Mouse (Mus musculus) lung, embryonic 15.5 days (tissue): ENCODE results near the gene Ubn1. TPM values are rescaled to one million over a fixed set of nuclear protein-coding genes. Genes with fewer than 3 reads are reported as not detected.

Source experiments
- ATAC-seq: fragments of 200-750 bp; cut with Nextera tagmentation; 2 replicates; pipeline ENCODE4 v1.8.0; 2017; ENCODE audit warnings: moderate number of reproducible peaks, borderline replicate concordance; ENCODE audit not compliant: low FRiP score, low TSS enrichment; ENCODE audit errors: extremely low read depth
- H3K27ac ChIP-seq: fragments of 300-500 bp; sonication (generic); 2 replicates; pipeline ENCODE4 v1.5.1; 2015; ENCODE audit warnings: moderate library complexity, mild to moderate bottlenecking, inconsistent platforms
- H3K27me3 ChIP-seq: fragments of 300-500 bp; sonication (generic); 2 replicates; pipeline ENCODE4 v1.6.1; 2015; ENCODE audit warnings: inconsistent platforms
- H3K36me3 ChIP-seq: fragments of 300-500 bp; sonication (generic); 2 replicates; pipeline ENCODE4 v1.6.1; 2015; ENCODE audit warnings: inconsistent platforms
- H3K4me1 ChIP-seq: fragments of 300-500 bp; sonication (generic); 2 replicates; pipeline ENCODE4 v1.6.1; 2015; ENCODE audit warnings: inconsistent platforms
- H3K4me2 ChIP-seq: fragments of 300-500 bp; sonication (generic); 2 replicates; pipeline ENCODE4 v1.6.1; 2015; ENCODE audit warnings: inconsistent platforms, mild to moderate bottlenecking, moderate library complexity
- H3K4me3 ChIP-seq: fragments of 300-500 bp; sonication (generic); 2 replicates; pipeline ENCODE4 v1.5.1; 2015; ENCODE audit warnings: mild to moderate bottlenecking, inconsistent platforms
- H3K9ac ChIP-seq: fragments of 300-500 bp; sonication (generic); 2 replicates; pipeline ENCODE4 v1.6.1; 2015; ENCODE audit warnings: inconsistent platforms
- H3K9me3 ChIP-seq: fragments of 300-500 bp; sonication (generic); 2 replicates; pipeline ENCODE4 v1.6.1; 2016; ENCODE audit warnings: inconsistent platforms
- WGBS: fragments of 180-500 bp; shearing (Covaris S2); methylation state at CpG from one replicate; pipeline ENCODE4 v1.1.7; 2015; 5-methylcytosine and 5-hydroxymethylcytosine counted together
- polyA plus RNA-seq: library from polyadenylated mRNA; unstranded; fragments of >200 nt; fragmentation: Nextera tagmentation; extraction: Ambion mirVana; gene quantifications from 2 replicates; pipeline ENCODE4 v1.2.1, GENCODE M21; 2015

The Ubn1 gene
- polyA plus RNA-seq, 1 experiment from 2014 or later, result 21.4 TPM

GRCm38 (mm10) chr16:5029847-5030246 is 20.0 kb upstream of the Ubn1 start:
- peaks cover 99% of the 10 kb centered on the region for H3K36me3 ChIP-seq
- H3K9me3 ChIP-seq, result no peaks in the 10 kb centered on the region
- H3K27me3 ChIP-seq, result no peaks in the 10 kb centered on the region
- no peak overlapping the region for H3K9ac ChIP-seq
- H3K27ac ChIP-seq, result no peak overlapping the region
- H3K4me3 ChIP-seq, result no peak overlapping the region
- no peak overlapping the region for H3K4me2 ChIP-seq
- no peaks in the 10 kb centered on the region for H3K4me1 ChIP-seq
- ATAC-seq, result no peak
- WGBS, result 36% methylated on average over 2 of the region's 2 CpGs

GRCm38 (mm10) chr16:5035591-5035990 is 14.3 kb upstream of the Ubn1 start:
- Histone ChIP-seq H3K27ac (no peak overlapping the region), H3K9me3 (no peaks in the 10 kb centered on the region), H3K36me3 (peaks cover 93% of the 10 kb centered on the region), H3K4me1 (no peaks in the 10 kb centered on the region), H3K27me3 (no peaks in the 10 kb centered on the region), H3K4me2 (no peak overlapping the region), H3K9ac (no peak overlapping the region), H3K4me3 (no peak overlapping the region)
- 96% methylated on average over 3 of the region's 3 CpGs for WGBS
- ATAC-seq, result no peak

- no peak for ATAC-seq
- no peak overlapping the region for H3K4me3 ChIP-seq
- peaks cover 93% of the 10 kb centered on the region for H3K36me3 ChIP-seq
- H3K9me3 ChIP-seq, result no peaks in the 10 kb centered on the region
- no peak overlapping the region for H3K9ac ChIP-seq
- 77% methylated on average over 5 of the region's 5 CpGs for WGBS
- no peak overlapping the region for H3K27ac ChIP-seq
- no peaks in the 10 kb centered on the region for H3K4me1 ChIP-seq
- H3K4me2 ChIP-seq, result no peak overlapping the region
- no peaks in the 10 kb centered on the region for H3K27me3 ChIP-seq
These were observed 13.1 kb upstream of the Ubn1 start for GRCm38 (mm10) chr16:5036649-5037234.

- ATAC-seq, result no peak
- peaks cover 17% of the 10 kb centered on the region for H3K4me1 ChIP-seq
- H3K27me3 ChIP-seq, result no peaks in the 10 kb centered on the region
- no peaks in the 10 kb centered on the region for H3K9me3 ChIP-seq
- H3K4me2 ChIP-seq, result no peak overlapping the region
- H3K4me3 ChIP-seq, result no peak overlapping the region
- peaks cover 67% of the 10 kb centered on the region for H3K36me3 ChIP-seq
- no peak overlapping the region for H3K9ac ChIP-seq
- 92% methylated on average over 3 of the region's 3 CpGs for WGBS
- no peak overlapping the region for H3K27ac ChIP-seq
These were observed 4.5 kb upstream of the Ubn1 start for GRCm38 (mm10) chr16:5045322-5045721.

- Histone ChIP-seq H3K36me3 (peaks cover 37% of the 10 kb centered on the region), H3K4me1 (peaks cover 26% of the 10 kb centered on the region), H3K4me2 (peak overlapping the region; percentile 82), H3K27me3 (no peaks in the 10 kb centered on the region), H3K9ac (peak overlapping the region; percentile 95), H3K4me3 (peak overlapping the region; percentile 80), H3K9me3 (no peaks in the 10 kb centered on the region), H3K27ac (peak overlapping the region; percentile 86)
- ATAC-seq, result peak; percentile 56
- WGBS, result under 1% methylated on average over 38 of the region's 38 CpGs
These were observed 579 bp upstream of the Ubn1 start for GRCm38 (mm10) chr16:5049182-5049773.

- Histone ChIP-seq H3K4me3 (peak overlapping the region; percentile 80), H3K9me3 (no peaks in the 10 kb centered on the region), H3K4me1 (peaks cover 26% of the 10 kb centered on the region), H3K9ac (peak overlapping the region; percentile 75), H3K27me3 (no peaks in the 10 kb centered on the region), H3K27ac (peak overlapping the region; percentile 97), H3K4me2 (peak overlapping the region; percentile 91), H3K36me3 (peaks cover 32% of the 10 kb centered on the region)
- under 1% methylated on average over 77 of the region's 78 CpGs for WGBS
- peak; percentile 58 for ATAC-seq
These were observed 624 bp downstream of the Ubn1 start for GRCm38 (mm10) chr16:5050251-5051110.

GRCm38 (mm10) chr16:5058114-5058513 is 8.3 kb downstream of the Ubn1 start:
- Histone ChIP-seq H3K4me3 (no peak overlapping the region), H3K4me2 (no peak overlapping the region), H3K27ac (no peak overlapping the region), H3K9me3 (no peaks in the 10 kb centered on the region), H3K36me3 (peaks cover 50% of the 10 kb centered on the region), H3K27me3 (no peaks in the 10 kb centered on the region), H3K9ac (no peak overlapping the region), H3K4me1 (no peaks in the 10 kb centered on the region)
- WGBS, result 83% methylated on average over 1 of the region's 1 CpGs
- ATAC-seq, result no peak

GRCm38 (mm10) chr16:5063472-5063871 is 13.6 kb downstream of the Ubn1 start:
- Histone ChIP-seq H3K36me3 (peaks cover 57% of the 10 kb centered on the region), H3K27me3 (no peaks in the 10 kb centered on the region), H3K4me2 (no peak overlapping the region), H3K9ac (no peak overlapping the region), H3K4me3 (no peak overlapping the region), H3K9me3 (no peaks in the 10 kb centered on the region), H3K4me1 (no peaks in the 10 kb centered on the region), H3K27ac (no peak overlapping the region)
- 89% methylated on average over 4 of the region's 4 CpGs for WGBS
- ATAC-seq, result no peak

GRCm38 (mm10) chr16:5070321-5070720 is 20.5 kb downstream of the Ubn1 start:
- Histone ChIP-seq H3K36me3 (peaks cover 79% of the 10 kb centered on the region), H3K27ac (no peak overlapping the region), H3K4me3 (no peak overlapping the region), H3K9ac (no peak overlapping the region), H3K4me2 (no peak overlapping the region), H3K9me3 (no peaks in the 10 kb centered on the region), H3K4me1 (no peaks in the 10 kb centered on the region), H3K27me3 (no peaks in the 10 kb centered on the region)
- ATAC-seq, result no peak
- WGBS, result 71% methylated on average over 3 of the region's 3 CpGs

GRCm38 (mm10) chr16:5071974-5072373 is 22.1 kb downstream of the Ubn1 start:
- Histone ChIP-seq H3K4me3 (no peak overlapping the region), H3K9me3 (no peaks in the 10 kb centered on the region), H3K9ac (no peak overlapping the region), H3K4me2 (no peak overlapping the region), H3K27ac (no peak overlapping the region), H3K27me3 (no peaks in the 10 kb centered on the region), H3K36me3 (peaks cover 82% of the 10 kb centered on the region), H3K4me1 (no peaks in the 10 kb centered on the region)
- ATAC-seq, result no peak
- 88% methylated on average over 7 of the region's 7 CpGs for WGBS

GRCm38 (mm10) chr16:5074341-5074740 is 24.5 kb downstream of the Ubn1 start:
- peaks cover 89% of the 10 kb centered on the region for H3K36me3 ChIP-seq
- H3K4me3 ChIP-seq, result no peak overlapping the region
- no peak overlapping the region for H3K4me2 ChIP-seq
- ATAC-seq, result no peak
- no peak overlapping the region for H3K27ac ChIP-seq
- no peaks in the 10 kb centered on the region for H3K9me3 ChIP-seq
- H3K27me3 ChIP-seq, result no peaks in the 10 kb centered on the region
- H3K4me1 ChIP-seq, result no peaks in the 10 kb centered on the region
- H3K9ac ChIP-seq, result no peak overlapping the region
- WGBS, result 87% methylated on average over 5 of the region's 5 CpGs

- no peaks in the 10 kb centered on the region for H3K9me3 ChIP-seq
- WGBS, result 91% methylated on average over 4 of the region's 4 CpGs
- H3K4me1 ChIP-seq, result no peaks in the 10 kb centered on the region
- H3K27me3 ChIP-seq, result no peaks in the 10 kb centered on the region
- no peak overlapping the region for H3K9ac ChIP-seq
- no peak overlapping the region for H3K27ac ChIP-seq
- peaks cover 70% of the 10 kb centered on the region for H3K36me3 ChIP-seq
- no peak for ATAC-seq
- H3K4me3 ChIP-seq, result no peak overlapping the region
- no peak overlapping the region for H3K4me2 ChIP-seq
These were observed 35.3 kb downstream of the Ubn1 start for GRCm38 (mm10) chr16:5085196-5085595.
